Mouse (Mus musculus): Measurements from ENCODE around the gene Lclat1.

GRCm38 (mm10) chr17:73232593-73232992 lies 124.8 kb downstream of the Lclat1 start:
- no peak for TF ChIP-seq CTCF (IDR thresholded peaks at IDR 0.05; ENCODE audit: insufficient read depth, low read length)
- no peak for TF ChIP-seq POLR2A (IDR thresholded peaks at IDR 0.05; ENCODE audit: borderline replicate concordance, extremely low read depth, low read depth, low read length)
